Mouse (Mus musculus): ENCODE results near the gene Tecpr1.

DNA sequence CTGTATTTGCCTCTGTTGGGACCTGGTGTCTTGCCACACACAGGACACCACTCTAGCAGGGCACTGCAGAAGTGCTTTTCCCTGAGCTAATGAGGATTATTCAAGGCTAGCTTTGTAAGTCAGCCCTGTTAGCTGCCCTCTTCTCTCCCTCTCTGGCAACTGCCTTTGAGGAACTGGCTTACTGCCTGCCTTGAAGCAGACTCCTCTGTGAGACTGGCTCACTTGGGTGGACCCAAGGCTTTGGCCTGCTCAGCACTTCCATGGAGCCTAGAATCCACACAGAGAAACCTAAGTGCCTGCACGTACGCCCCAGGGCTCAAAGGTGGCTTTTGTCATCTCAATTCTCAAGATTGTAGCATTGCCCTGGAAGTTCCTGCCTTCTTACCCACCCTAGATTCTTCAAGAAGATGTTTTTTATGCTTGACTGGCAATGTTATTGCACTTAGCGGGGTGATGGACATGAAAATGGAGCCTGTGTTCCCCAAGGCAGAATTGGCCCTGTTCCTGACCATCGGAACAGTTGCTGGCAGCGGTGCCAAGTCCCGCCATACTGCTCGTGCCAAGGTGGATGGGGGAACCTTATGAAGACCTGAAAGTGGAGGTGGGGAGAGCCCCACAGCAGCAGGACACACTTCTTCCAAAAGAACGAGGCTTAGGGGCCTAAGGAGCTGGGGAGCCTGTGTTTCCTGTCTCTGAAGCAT lies 54.0 kb downstream of the Tecpr1 start:
- no peak for TF ChIP-seq BHLHE40 (IDR thresholded peaks at IDR 0.05; ENCODE audit: low read depth, low read length)
- TF ChIP-seq EP300 (IDR thresholded peaks at IDR 0.05; ENCODE audit: low read length), result no peak
- no peak for TF ChIP-seq POLR2A (IDR thresholded peaks at IDR 0.05; ENCODE audit: low read depth, low read length)
- no peak for TF ChIP-seq CTCF (conservative IDR thresholded peaks at IDR 0.05 in 1 of 2, IDR thresholded peaks at IDR 0.05 in 1 of 2; ENCODE audit: low read depth in 2 of 2, low read length in 2 of 2)
- no peak for TF ChIP-seq ZNF384 (IDR thresholded peaks at IDR 0.05; ENCODE audit: low read depth, low read length)
- no peak for TF ChIP-seq TCF12 (IDR thresholded peaks at IDR 0.05; ENCODE audit: low read depth, low read length)
- TF ChIP-seq MAX (IDR thresholded peaks at IDR 0.05; ENCODE audit: low read length), result no peak
- no peak for TF ChIP-seq E2F4 (IDR thresholded peaks at IDR 0.05; ENCODE audit: insufficient replicate concordance, low read depth, low read length)
- TF ChIP-seq KAT2A (IDR thresholded peaks at IDR 0.05; ENCODE audit: insufficient replicate concordance, low read length), result no peak
